Mouse (Mus musculus): ENCODE results near the gene Rad50.

- TF ChIP-seq POLR2A (IDR thresholded peaks at IDR 0.05; ENCODE audit: low read depth, low read length) (no peak), ZC3H11A (IDR thresholded peaks at IDR 0.05; ENCODE audit: low read depth, low read length) (no peak), EP300 (IDR thresholded peaks at IDR 0.05; ENCODE audit: low read length) (no peak), UBTF (IDR thresholded peaks at IDR 0.05; ENCODE audit: low read depth, low read length) (no peak), ZKSCAN1 (IDR thresholded peaks at IDR 0.05; ENCODE audit: borderline replicate concordance, low read depth, low read length) (no peak), POLR2AphosphoS2 (IDR thresholded peaks at IDR 0.05; ENCODE audit: low read depth, low read length) (no peak), KAT2A (IDR thresholded peaks at IDR 0.05; ENCODE audit: insufficient replicate concordance, low read length) (no peak), HCFC1 (IDR thresholded peaks at IDR 0.05; ENCODE audit: low read depth, low read length) (no peak), CTCF (conservative IDR thresholded peaks at IDR 0.05 in 1 of 2, IDR thresholded peaks at IDR 0.05 in 1 of 2; ENCODE audit: low read depth in 2 of 2, low read length in 2 of 2) (no peak), ZNF384 (IDR thresholded peaks at IDR 0.05; ENCODE audit: low read depth, low read length) (no peak), RAD21 (IDR thresholded peaks at IDR 0.05; ENCODE audit: low read depth, low read length) (no peak), NRF1 (IDR thresholded peaks at IDR 0.05; ENCODE audit: low read depth, low read length) (no peak)
These were observed 54.7 kb downstream of the Rad50 start for GRCm38 (mm10) chr11:53652427-53652826.

All from CH12.LX (cell line).